Mouse (Mus musculus) effector memory CD4-positive, alpha-beta T cell, adult 5 months (primary cell): ENCODE results near the gene Trpm6. TPM values are rescaled to one million over a fixed set of nuclear protein-coding genes. Genes with fewer than 3 reads are reported as not detected.

ENCODE experiments used
- polyA plus RNA-seq: library from polyadenylated mRNA; unstranded; fragments of 100-300 nt; shearing (Covaris generic); gene quantifications from one replicate; pipeline ENCODE4 v1.2.1, GENCODE M21; 2017

Trpm6 gene
- 1.5 TPM for polyA plus RNA-seq

GRCm38 (mm10) chr19:18749598-18750339 lies at the start of gene Trpm6:
Trpm6 (plus strand) TSS chr19:18749983.

GRCm38 (mm10) chr19:18712866-18713300 lies 36.9 kb upstream of the Trpm6 start, which contains the start of gene D030056L22Rik:
D030056L22Rik (plus strand) TSS chr19:18713193.

Other genes starting within 250 kb of the Trpm6 start
- 436 TPM for gene Ostf1, start 118.2 kb upstream of the Trpm6 start, polyA plus RNA-seq
- gene Nmrk1, start 118.0 kb upstream of the Trpm6 start, polyA plus RNA-seq, result 159 TPM
- gene Carnmt1, start 79.2 kb upstream of the Trpm6 start, polyA plus RNA-seq, result 37.2 TPM
- 44.3 TPM for gene D030056L22Rik, start 36.8 kb upstream of the Trpm6 start, polyA plus RNA-seq